Mouse (Mus musculus) liver, postnatal 0 days (tissue): Measurements from ENCODE around the gene Tlr2.

ENCODE experiments used
- CTCF ChIP-seq: sonication (generic); IDR thresholded peaks from 2 replicates; pipeline ENCODE4 v1.5.1; 2016; ENCODE audit warnings: antibody characterized with exemption, low read depth
- EP300 ChIP-seq: IDR thresholded peaks from 2 replicates; pipeline ENCODE4 v1.6.1; 2016; ENCODE audit warnings: antibody characterized with exemption, low read depth, mild to moderate bottlenecking

- TF ChIP-seq CTCF = no peak
- TF ChIP-seq EP300 = no peak
Measured at GRCm38 (mm10) chr3:83791444-83791843, 50.1 kb downstream of the Tlr2 start.
